Mouse (Mus musculus): Measurements from ENCODE around the gene Msh5. TPM values are rescaled to one million over a fixed set of nuclear protein-coding genes. Genes with fewer than 3 reads are reported as not detected.
"Not testable (repeated sequence)": the region's sequence is repeated elsewhere in the genome, so short reads cannot be mapped to it uniquely, and the experiment has no call there.

The Msh5 gene
- polyA plus RNA-seq, 1 experiment from 2014 or later, result 3.2 TPM

GRCm38 (mm10) chr17:35039121-35039873, 7.2 kb downstream of the Msh5 start:
- Histone ChIP-seq H3K4me2 (replicated peaks) (no peak overlapping the region), H3K27me3 (no peaks in the 10 kb centered on the region), H3K9ac (replicated peaks) (no peak overlapping the region), H3K4me3 (no peak overlapping the region), H3K4me1 (no peaks in the 10 kb centered on the region), H3K27ac (replicated peaks) (no peak overlapping the region), H3K36me3 (no peaks in the 10 kb centered on the region), H3K9me3 (no peaks in the 10 kb centered on the region)
- ATAC-seq (replicated peaks), result no peak
- WGBS, result 85% methylated on average over 11 of the region's 11 CpGs

GRCm38 (mm10) chr17:35034896-35035295, 11.6 kb downstream of the Msh5 start:
- Histone ChIP-seq H3K9me3 (no peaks in the 10 kb centered on the region), H3K4me2 (replicated peaks) (no peak overlapping the region), H3K27ac (replicated peaks) (no peak overlapping the region), H3K4me3 (no peak overlapping the region), H3K9ac (replicated peaks) (no peak overlapping the region), H3K4me1 (peaks cover 3% of the 10 kb centered on the region; the same call in 1 of the 2 replicates), H3K27me3 (no peaks in the 10 kb centered on the region), H3K36me3 (no peaks in the 10 kb centered on the region)
- WGBS, result 76% methylated on average over 6 of the region's 6 CpGs
- no peak for ATAC-seq (replicated peaks)

- not testable (repeated sequence) for H3K27ac ChIP-seq (replicated peaks); H3K36me3 ChIP-seq; H3K4me1 ChIP-seq; H3K27me3 ChIP-seq; H3K9me3 ChIP-seq; ATAC-seq (replicated peaks); H3K9ac ChIP-seq (replicated peaks); H3K4me2 ChIP-seq (replicated peaks); H3K4me3 ChIP-seq
- WGBS, result 89% methylated on average over 1 of the region's 1 CpGs
Observed at GRCm38 (mm10) chr17:35033703-35034102, 12.8 kb downstream of the Msh5 start.

- Histone ChIP-seq H3K27ac (replicated peaks) (no peak overlapping the region), H3K9me3 (no peaks in the 10 kb centered on the region), H3K4me1 (peaks cover 14% of the 10 kb centered on the region), H3K4me2 (replicated peaks) (no peak overlapping the region), H3K9ac (replicated peaks) (no peak overlapping the region), H3K36me3 (no peaks in the 10 kb centered on the region), H3K4me3 (no peak overlapping the region), H3K27me3 (no peaks in the 10 kb centered on the region)
- 76% methylated on average over 8 of the region's 8 CpGs for WGBS
- no peak for ATAC-seq (replicated peaks)
Observed at GRCm38 (mm10) chr17:35032323-35032870, 14.1 kb downstream of the Msh5 start.

GRCm38 (mm10) chr17:35031880-35032279, 14.7 kb downstream of the Msh5 start:
- H3K4me1 ChIP-seq, result peaks cover 19% of the 10 kb centered on the region
- no peaks in the 10 kb centered on the region for H3K9me3 ChIP-seq
- H3K4me2 ChIP-seq (replicated peaks), result no peak overlapping the region
- no peaks in the 10 kb centered on the region for H3K27me3 ChIP-seq
- no peak overlapping the region for H3K4me3 ChIP-seq
- no peak overlapping the region for H3K27ac ChIP-seq (replicated peaks)
- no peaks in the 10 kb centered on the region for H3K36me3 ChIP-seq
- no peak overlapping the region for H3K9ac ChIP-seq (replicated peaks)
- 90% methylated on average over 7 of the region's 7 CpGs for WGBS
- ATAC-seq (replicated peaks), result no peak

GRCm38 (mm10) chr17:35031272-35031671, 15.3 kb downstream of the Msh5 start:
- ATAC-seq (replicated peaks), result no peak
- Histone ChIP-seq H3K9ac (replicated peaks) (no peak overlapping the region), H3K27ac (replicated peaks) (no peak overlapping the region), H3K36me3 (no peaks in the 10 kb centered on the region), H3K4me3 (no peak overlapping the region), H3K4me2 (replicated peaks) (no peak overlapping the region), H3K4me1 (peaks cover 24% of the 10 kb centered on the region), H3K9me3 (no peaks in the 10 kb centered on the region), H3K27me3 (no peaks in the 10 kb centered on the region)
- 89% methylated on average over 11 of the region's 11 CpGs for WGBS

GRCm38 (mm10) chr17:35029691-35030532, 16.6 kb downstream of the Msh5 start:
- no peak for ATAC-seq (replicated peaks)
- H3K9ac ChIP-seq (replicated peaks), result no peak overlapping the region
- no peak overlapping the region for H3K27ac ChIP-seq (replicated peaks)
- no peak overlapping the region for H3K4me3 ChIP-seq
- H3K9me3 ChIP-seq, result no peaks in the 10 kb centered on the region
- H3K4me2 ChIP-seq (replicated peaks), result peak overlapping the region; percentile 13; the same call in 1 of the 2 replicates
- 34% methylated on average over 19 of the region's 19 CpGs for WGBS
- H3K36me3 ChIP-seq, result no peaks in the 10 kb centered on the region
- H3K4me1 ChIP-seq, result peaks cover 29% of the 10 kb centered on the region
- no peaks in the 10 kb centered on the region for H3K27me3 ChIP-seq

- 0 out of 2 replicates have a peak overlapping the region, but pooled peaks have one; percentile 3 for H3K9ac ChIP-seq (replicated peaks)
- H3K36me3 ChIP-seq, result no peaks in the 10 kb centered on the region
- no peak overlapping the region for H3K4me3 ChIP-seq
- H3K4me1 ChIP-seq, result peaks cover 29% of the 10 kb centered on the region
- 82% methylated on average over 2 of the region's 2 CpGs for WGBS
- H3K4me2 ChIP-seq (replicated peaks), result no peak overlapping the region
- H3K9me3 ChIP-seq, result no peaks in the 10 kb centered on the region
- 0 out of 2 replicates have a peak overlapping the region, but pooled peaks have one; percentile 66 for H3K27ac ChIP-seq (replicated peaks)
- no peaks in the 10 kb centered on the region for H3K27me3 ChIP-seq
- ATAC-seq (replicated peaks), result no peak
Observed at GRCm38 (mm10) chr17:35028315-35028714, 18.2 kb downstream of the Msh5 start.

GRCm38 (mm10) chr17:35027277-35028068, 19.1 kb downstream of the Msh5 start, which contains the start of gene Sapcd1:
Sapcd1 (minus strand) TSS chr17:35028016.
- H3K9ac ChIP-seq (replicated peaks), result peak within 1 kb of the TSS; percentile 12; the same call in 1 of the 2 replicates
- H3K27me3 ChIP-seq, result no peaks in the 10 kb centered on the region
- H3K4me3 ChIP-seq, result no peak within 1 kb of the TSS
- H3K4me1 ChIP-seq, result peaks cover 29% of the 10 kb centered on the region
- WGBS, result 32% methylated on average over 13 of the region's 13 CpGs
- H3K27ac ChIP-seq (replicated peaks), result peak within 1 kb of the TSS; percentile 66
- peak; percentile 84 for ATAC-seq (replicated peaks)
- H3K9me3 ChIP-seq, result no peaks in the 10 kb centered on the region
- peak within 1 kb of the TSS; percentile 2; the same call in 1 of the 2 replicates for H3K4me2 ChIP-seq (replicated peaks)
- H3K36me3 ChIP-seq, result no peaks in the 10 kb centered on the region

- no peaks in the 10 kb centered on the region for H3K27me3 ChIP-seq
- 82% methylated on average over 5 of the region's 5 CpGs for WGBS
- ATAC-seq (replicated peaks), result no peak
- H3K4me2 ChIP-seq (replicated peaks), result no peak overlapping the region
- no peaks in the 10 kb centered on the region for H3K36me3 ChIP-seq
- H3K9ac ChIP-seq (replicated peaks), result no peak overlapping the region
- no peak overlapping the region for H3K4me3 ChIP-seq
- H3K9me3 ChIP-seq, result no peaks in the 10 kb centered on the region
- H3K27ac ChIP-seq (replicated peaks), result peak overlapping the region; percentile 66; the same call in 1 of the 2 replicates
- H3K4me1 ChIP-seq, result peaks cover 36% of the 10 kb centered on the region
Observed at GRCm38 (mm10) chr17:35026206-35026605, 20.3 kb downstream of the Msh5 start.

GRCm38 (mm10) chr17:35024691-35025488, 21.7 kb downstream of the Msh5 start:
- no peak for ATAC-seq (replicated peaks)
- H3K9ac ChIP-seq (replicated peaks), result no peak overlapping the region
- no peaks in the 10 kb centered on the region for H3K9me3 ChIP-seq
- WGBS, result 74% methylated on average over 7 of the region's 10 CpGs
- no peak overlapping the region for H3K4me2 ChIP-seq (replicated peaks)
- peaks cover 34% of the 10 kb centered on the region for H3K4me1 ChIP-seq
- no peaks in the 10 kb centered on the region for H3K27me3 ChIP-seq
- no peak overlapping the region for H3K27ac ChIP-seq (replicated peaks)
- no peak overlapping the region for H3K4me3 ChIP-seq
- H3K36me3 ChIP-seq, result no peaks in the 10 kb centered on the region

All from forebrain, embryonic 15.5 days (tissue).